Mouse (Mus musculus) right cerebral cortex, postnatal 36 days (tissue): ENCODE measurements around the gene Arnt.

ENCODE experiments used
- DNase-seq, 2 experiments: peaks; one replicate each; pipeline ENCODE4 v3.0.0; 2022; ENCODE audit warnings: low spot score in 2 of 2, mixed read lengths in 1 of 2

Gene Arnt

GRCm38 (mm10) chr3:95456367-95456766, 22.2 kb downstream of the Arnt start:
- no peak for DNase-seq

GRCm38 (mm10) chr3:95457758-95458157, 23.6 kb downstream of the Arnt start:
- no peak for DNase-seq

- no peak for DNase-seq
Measured at GRCm38 (mm10) chr3:95459381-95459780, 25.2 kb downstream of the Arnt start.

GRCm38 (mm10) chr3:95463852-95464251, 29.7 kb downstream of the Arnt start:
- DNase-seq = no peak

- no peak for DNase-seq
Measured at GRCm38 (mm10) chr3:95478966-95479365, 44.8 kb downstream of the Arnt start.

GRCm38 (mm10) chr3:95486421-95486820, 52.2 kb downstream of the Arnt start:
- DNase-seq = no peak

- no peak for DNase-seq
Measured at GRCm38 (mm10) chr3:95488679-95489078, 54.5 kb downstream of the Arnt start.

- DNase-seq = no peak
Measured at GRCm38 (mm10) chr3:95490238-95490637, 56.0 kb downstream of the Arnt start.

GRCm38 (mm10) chr3:95494342-95494741, 60.2 kb downstream of the Arnt start:
- no peak for DNase-seq

- no peak for DNase-seq
Measured at GRCm38 (mm10) chr3:95498229-95498628, 64.0 kb downstream of the Arnt start.

- no peak for DNase-seq
Measured at GRCm38 (mm10) chr3:95499024-95499423, 64.8 kb downstream of the Arnt start, which contains the start of gene Ctsk. Ctsk (plus strand) TSS chr3:95499256.

- peak in 1 of 2 experiments; percentile 30 for DNase-seq
Measured at GRCm38 (mm10) chr3:95499496-95500140, 65.4 kb downstream of the Arnt start.

- DNase-seq = no peak
Measured at GRCm38 (mm10) chr3:95502312-95502711, 68.1 kb downstream of the Arnt start.

- DNase-seq = no peak
Measured at GRCm38 (mm10) chr3:95509348-95509747, 75.2 kb downstream of the Arnt start.

- DNase-seq = no peak
Measured at GRCm38 (mm10) chr3:95511611-95512180, 77.5 kb downstream of the Arnt start.

GRCm38 (mm10) chr3:95516614-95517041, 82.4 kb downstream of the Arnt start:
- no peak for DNase-seq

GRCm38 (mm10) chr3:95517493-95517898, 83.3 kb downstream of the Arnt start:
- peak; percentile 50 to 52 for DNase-seq

- DNase-seq = no peak
Measured at GRCm38 (mm10) chr3:95518891-95519290, 84.7 kb downstream of the Arnt start.

- no peak for DNase-seq
Measured at GRCm38 (mm10) chr3:95519315-95519714, 85.1 kb downstream of the Arnt start.

- DNase-seq = no peak
Measured at GRCm38 (mm10) chr3:95520100-95520499, 85.9 kb downstream of the Arnt start.

GRCm38 (mm10) chr3:95521168-95521567, 87.0 kb downstream of the Arnt start:
- no peak for DNase-seq

GRCm38 (mm10) chr3:95523662-95524061, 89.5 kb downstream of the Arnt start:
- DNase-seq = no peak

GRCm38 (mm10) chr3:95524673-95525072, 90.5 kb downstream of the Arnt start:
- DNase-seq = no peak

- DNase-seq = no peak
Measured at GRCm38 (mm10) chr3:95526111-95526510, 91.9 kb downstream of the Arnt start.
